Mouse (Mus musculus): ENCODE data around the gene Cdc73. TPM values are rescaled to one million over a fixed set of nuclear protein-coding genes. Genes with fewer than 3 reads are reported as not detected.

Gene Cdc73
- polyA plus RNA-seq (2014; fragmentation: Nextera tagmentation; extraction: Ambion mirVana), result 24.5 and 27.3 TPM in 2 replicates

- ATAC-seq (replicated peaks; ENCODE audit: insufficient number of reproducible peaks, low FRiP score, low TSS enrichment, low read depth), result peak; percentile 100
Observed at GRCm38 (mm10) chr1:143702741-143703262, at the start of gene Cdc73. Gene Cdc73, minus strand, starts transcription at chr1:143702893.

GRCm38 (mm10) chr1:143745871-143746270 is 43.2 kb upstream of the Cdc73 start:
- DNase-seq (ENCODE audit: low spot score), result no peak
- H3K4me3 ChIP-seq (ENCODE audit: low read depth, low read length), result no peak overlapping the region
- no peaks in the 10 kb centered on the region for H3K4me1 ChIP-seq (ENCODE audit: control insufficient read depth, insufficient read depth, low read length)
- ATAC-seq (replicated peaks; ENCODE audit: insufficient number of reproducible peaks, low FRiP score, low TSS enrichment, low read depth), result no peak
- WGBS, result 87% methylated on average over 10 of the region's 10 CpGs
- H3K36me3 ChIP-seq (replicated peaks; ENCODE audit: control insufficient read depth, insufficient read depth, low read depth, low read length), result no peaks in the 10 kb centered on the region; the same call in 1 of the 2 replicates
- H3K4me2 ChIP-seq (ENCODE audit: low read depth, low read length), result no peak overlapping the region
- H3K9ac ChIP-seq (replicated peaks; ENCODE audit: low read length), result no peak overlapping the region
- H3K27me3 ChIP-seq (ENCODE audit: control insufficient read depth, insufficient read depth, low read length), result no peaks in the 10 kb centered on the region
- H3K9me3 ChIP-seq (replicated peaks; ENCODE audit: control insufficient read depth, low read length), result no peaks in the 10 kb centered on the region
- H3K27ac ChIP-seq (replicated peaks; ENCODE audit: low read depth, low read length), result no peak overlapping the region

More at GRCm38 (mm10) chr1:143702741-143703262, at the start of gene Cdc73:
- Histone ChIP-seq H3K9ac (replicated peaks; ENCODE audit: low read length) (peak within 1 kb of the TSS; percentile 92), H3K27ac (replicated peaks; ENCODE audit: low read depth, low read length) (peak within 1 kb of the TSS; percentile 87), H3K4me1 (ENCODE audit: control insufficient read depth, insufficient read depth, low read length) (no peaks in the 10 kb centered on the region), H3K4me2 (ENCODE audit: low read depth, low read length) (peak within 1 kb of the TSS; percentile 57), H3K36me3 (replicated peaks; ENCODE audit: control insufficient read depth, insufficient read depth, low read depth, low read length) (no peaks in the 10 kb centered on the region; the same call in 1 of the 2 replicates), H3K9me3 (replicated peaks; ENCODE audit: control insufficient read depth, low read length) (no peaks in the 10 kb centered on the region), H3K4me3 (ENCODE audit: low read depth, low read length) (peak within 1 kb of the TSS; percentile 73), H3K27me3 (ENCODE audit: control insufficient read depth, insufficient read depth, low read length) (no peaks in the 10 kb centered on the region)
- under 1% methylated on average over 65 of the region's 74 CpGs for WGBS
- DNase-seq (ENCODE audit: low spot score), result peak; percentile 91

GRCm38 (mm10) chr1:143742186-143742585 is 39.5 kb upstream of the Cdc73 start:
- Histone ChIP-seq H3K9me3 (replicated peaks; ENCODE audit: control insufficient read depth, low read length) (no peaks in the 10 kb centered on the region), H3K27me3 (ENCODE audit: control insufficient read depth, insufficient read depth, low read length) (no peaks in the 10 kb centered on the region), H3K36me3 (replicated peaks; ENCODE audit: control insufficient read depth, insufficient read depth, low read depth, low read length) (no peaks in the 10 kb centered on the region; the same call in 1 of the 2 replicates), H3K27ac (replicated peaks; ENCODE audit: low read depth, low read length) (no peak overlapping the region), H3K4me1 (ENCODE audit: control insufficient read depth, insufficient read depth, low read length) (no peaks in the 10 kb centered on the region; the same call in 1 of the 2 replicates), H3K4me3 (ENCODE audit: low read depth, low read length) (no peak overlapping the region), H3K4me2 (ENCODE audit: low read depth, low read length) (no peak overlapping the region), H3K9ac (replicated peaks; ENCODE audit: low read length) (no peak overlapping the region)
- DNase-seq (ENCODE audit: low spot score) (no peak), ATAC-seq (replicated peaks; ENCODE audit: insufficient number of reproducible peaks, low FRiP score, low TSS enrichment, low read depth) (no peak)
- WGBS, result 72% methylated on average over 6 of the region's 6 CpGs

- Histone ChIP-seq H3K36me3 (replicated peaks; ENCODE audit: control insufficient read depth, insufficient read depth, low read depth, low read length) (no peaks in the 10 kb centered on the region; the same call in 1 of the 2 replicates), H3K9me3 (replicated peaks; ENCODE audit: control insufficient read depth, low read length) (no peaks in the 10 kb centered on the region), H3K4me3 (ENCODE audit: low read depth, low read length) (no peak overlapping the region), H3K4me1 (ENCODE audit: control insufficient read depth, insufficient read depth, low read length) (no peaks in the 10 kb centered on the region; the same call in 1 of the 2 replicates), H3K27ac (replicated peaks; ENCODE audit: low read depth, low read length) (no peak overlapping the region), H3K9ac (replicated peaks; ENCODE audit: low read length) (no peak overlapping the region), H3K4me2 (ENCODE audit: low read depth, low read length) (no peak overlapping the region), H3K27me3 (ENCODE audit: control insufficient read depth, insufficient read depth, low read length) (no peaks in the 10 kb centered on the region)
- 90% methylated on average over 5 of the region's 5 CpGs for WGBS
- DNase-seq (ENCODE audit: low spot score), result no peak
- no peak for ATAC-seq (replicated peaks; ENCODE audit: insufficient number of reproducible peaks, low FRiP score, low TSS enrichment, low read depth)
Observed at GRCm38 (mm10) chr1:143741331-143741730, 38.6 kb upstream of the Cdc73 start.

- Histone ChIP-seq H3K4me2 (ENCODE audit: low read depth, low read length) (no peak overlapping the region), H3K27me3 (ENCODE audit: control insufficient read depth, insufficient read depth, low read length) (no peaks in the 10 kb centered on the region), H3K36me3 (replicated peaks; ENCODE audit: control insufficient read depth, insufficient read depth, low read depth, low read length) (no peaks in the 10 kb centered on the region; the same call in 1 of the 2 replicates), H3K27ac (replicated peaks; ENCODE audit: low read depth, low read length) (no peak overlapping the region), H3K9ac (replicated peaks; ENCODE audit: low read length) (no peak overlapping the region), H3K4me3 (ENCODE audit: low read depth, low read length) (no peak overlapping the region), H3K9me3 (replicated peaks; ENCODE audit: control insufficient read depth, low read length) (no peaks in the 10 kb centered on the region), H3K4me1 (ENCODE audit: control insufficient read depth, insufficient read depth, low read length) (no peaks in the 10 kb centered on the region; the same call in 1 of the 2 replicates)
- no peak for DNase-seq (ENCODE audit: low spot score)
- ATAC-seq (replicated peaks; ENCODE audit: insufficient number of reproducible peaks, low FRiP score, low TSS enrichment, low read depth), result no peak
- 94% methylated on average over 9 of the region's 10 CpGs for WGBS
Observed at GRCm38 (mm10) chr1:143740581-143740980, 37.9 kb upstream of the Cdc73 start.

- DNase-seq (ENCODE audit: low spot score), result peak; percentile 89
- H3K4me1 ChIP-seq (ENCODE audit: control insufficient read depth, insufficient read depth, low read length), result no peaks in the 10 kb centered on the region; the same call in 1 of the 2 replicates
- H3K36me3 ChIP-seq (replicated peaks; ENCODE audit: control insufficient read depth, insufficient read depth, low read depth, low read length), result no peaks in the 10 kb centered on the region; the same call in 1 of the 2 replicates
- H3K4me2 ChIP-seq (ENCODE audit: low read depth, low read length), result peak overlapping the region; percentile 62
- ATAC-seq (replicated peaks; ENCODE audit: insufficient number of reproducible peaks, low FRiP score, low TSS enrichment, low read depth), result peak; percentile 88
- peak overlapping the region; percentile 62 for H3K27ac ChIP-seq (replicated peaks; ENCODE audit: low read depth, low read length)
- H3K27me3 ChIP-seq (ENCODE audit: control insufficient read depth, insufficient read depth, low read length), result no peaks in the 10 kb centered on the region
- peak overlapping the region; percentile 88 for H3K9ac ChIP-seq (replicated peaks; ENCODE audit: low read length)
- H3K4me3 ChIP-seq (ENCODE audit: low read depth, low read length), result peak overlapping the region; percentile 75
- H3K9me3 ChIP-seq (replicated peaks; ENCODE audit: control insufficient read depth, low read length), result no peaks in the 10 kb centered on the region
- under 1% methylated on average over 70 of the region's 71 CpGs for WGBS
Observed at GRCm38 (mm10) chr1:143739361-143740350, 37.0 kb upstream of the Cdc73 start.

- 25% methylated on average over 10 of the region's 11 CpGs for WGBS
- Histone ChIP-seq H3K9ac (replicated peaks; ENCODE audit: low read length) (peak overlapping the region; percentile 88), H3K4me2 (ENCODE audit: low read depth, low read length) (peak overlapping the region; percentile 62), H3K36me3 (replicated peaks; ENCODE audit: control insufficient read depth, insufficient read depth, low read depth, low read length) (no peaks in the 10 kb centered on the region; the same call in 1 of the 2 replicates), H3K4me1 (ENCODE audit: control insufficient read depth, insufficient read depth, low read length) (no peaks in the 10 kb centered on the region; the same call in 1 of the 2 replicates), H3K4me3 (ENCODE audit: low read depth, low read length) (peak overlapping the region; percentile 75), H3K27ac (replicated peaks; ENCODE audit: low read depth, low read length) (no peak overlapping the region), H3K9me3 (replicated peaks; ENCODE audit: control insufficient read depth, low read length) (no peaks in the 10 kb centered on the region), H3K27me3 (ENCODE audit: control insufficient read depth, insufficient read depth, low read length) (no peaks in the 10 kb centered on the region)
- ATAC-seq (replicated peaks; ENCODE audit: insufficient number of reproducible peaks, low FRiP score, low TSS enrichment, low read depth), result no peak
- DNase-seq (ENCODE audit: low spot score), result no peak
Observed at GRCm38 (mm10) chr1:143738811-143739210, 36.1 kb upstream of the Cdc73 start.
